Mouse (Mus musculus) cerebellum, postnatal 14 days (tissue): ENCODE data around the gene Lig1.
A peak's percentile ranks its signal among the peaks of the same experiment; 100 is the strongest.

Experiments
- DNase-seq, 2 experiments: peaks; one replicate each; pipeline ENCODE4 v3.0.0; 2021; ENCODE audit warnings: mixed read lengths in 2 of 2

Lig1 gene

DNA sequence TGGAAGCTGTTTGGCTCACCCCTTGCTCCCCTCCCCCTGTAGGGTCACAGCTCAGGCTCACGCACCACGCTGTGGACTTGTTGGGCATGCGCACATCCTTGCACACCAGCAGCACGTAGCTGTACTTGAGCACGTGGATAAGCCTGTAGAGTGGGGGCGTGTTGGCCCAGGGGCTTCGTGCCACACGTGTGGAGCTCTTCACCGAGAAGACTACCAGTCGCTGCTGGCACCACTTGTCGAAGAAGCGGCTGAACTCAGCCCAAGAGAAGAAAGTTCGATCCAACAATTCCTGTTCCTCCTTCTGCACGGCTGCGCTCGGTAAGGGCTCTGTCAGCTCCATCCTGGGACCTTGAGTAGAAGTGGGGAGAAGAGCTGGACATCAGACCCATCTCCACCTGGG is at the start of gene Lig1:
TSS of gene Lig1 (plus strand) at position 203 of the 400 bp plus-strand sequence.
- DNase-seq = peak in 1 of 2 experiments; percentile 9

DNA sequence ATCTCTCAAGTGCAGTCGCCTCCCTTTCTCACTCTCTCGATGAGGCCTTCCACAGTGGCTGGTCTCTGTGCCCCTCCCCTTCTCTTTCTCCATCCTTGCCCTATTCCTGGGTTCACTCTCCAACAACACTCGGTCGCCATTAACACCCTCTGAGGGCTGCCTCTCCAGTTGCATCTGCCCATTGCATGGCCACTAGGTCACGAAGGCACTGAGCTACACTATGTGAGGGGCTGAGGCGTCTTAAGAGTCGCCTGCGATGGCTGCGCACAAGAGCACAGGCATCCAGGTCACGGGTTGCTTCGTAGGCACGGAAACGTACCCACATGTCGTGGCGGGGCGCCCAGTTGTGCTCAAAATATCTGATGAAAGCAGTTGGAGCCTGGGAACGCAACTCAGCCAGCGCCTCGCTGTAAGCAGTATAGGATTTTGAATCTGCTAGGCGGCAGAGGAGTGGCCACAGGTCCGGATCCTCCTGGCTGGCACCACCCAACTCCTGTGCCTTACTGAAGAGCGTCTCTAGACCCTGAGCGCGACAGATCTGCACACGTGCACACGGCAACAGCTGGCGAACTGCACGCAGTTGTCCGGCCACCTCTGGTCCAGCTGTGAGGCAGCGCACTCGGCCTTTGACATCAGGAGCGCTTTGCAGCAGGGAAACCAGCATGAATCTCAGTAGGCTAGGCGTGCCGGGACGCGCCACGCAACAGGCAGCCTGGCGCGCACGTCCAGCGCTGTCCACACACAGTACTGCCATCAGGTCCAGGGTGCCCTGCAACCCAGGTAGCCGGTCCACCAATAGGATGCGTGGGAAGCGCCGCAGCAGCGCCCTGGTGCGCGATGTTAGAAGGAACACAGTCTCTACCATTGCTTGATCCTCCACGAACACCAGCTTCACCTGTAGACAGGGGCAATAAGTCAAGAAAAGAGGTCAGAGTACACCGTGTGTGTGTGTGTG is 16.1 kb upstream of the Lig1 start:
- DNase-seq = no peak

DNA sequence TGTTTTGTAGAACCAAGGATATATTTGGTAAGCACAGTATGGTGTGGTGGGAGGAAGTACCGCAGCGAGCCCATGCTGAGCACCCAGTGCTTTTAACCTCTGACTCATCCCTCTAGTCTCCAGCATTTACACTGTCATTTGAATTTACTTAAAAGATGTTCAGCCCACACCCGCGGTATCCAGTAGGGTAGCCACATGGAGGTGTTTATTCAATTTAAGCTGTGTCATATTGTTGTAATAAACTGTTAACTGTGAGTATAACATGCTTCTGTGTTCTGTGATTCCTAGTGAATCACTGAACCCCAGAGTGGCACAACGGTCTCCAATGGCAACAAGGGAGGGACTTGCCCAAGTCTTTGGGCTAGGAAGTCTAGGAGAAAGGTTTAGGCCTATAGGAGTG is 13.2 kb upstream of the Lig1 start:
- no peak for DNase-seq

DNA sequence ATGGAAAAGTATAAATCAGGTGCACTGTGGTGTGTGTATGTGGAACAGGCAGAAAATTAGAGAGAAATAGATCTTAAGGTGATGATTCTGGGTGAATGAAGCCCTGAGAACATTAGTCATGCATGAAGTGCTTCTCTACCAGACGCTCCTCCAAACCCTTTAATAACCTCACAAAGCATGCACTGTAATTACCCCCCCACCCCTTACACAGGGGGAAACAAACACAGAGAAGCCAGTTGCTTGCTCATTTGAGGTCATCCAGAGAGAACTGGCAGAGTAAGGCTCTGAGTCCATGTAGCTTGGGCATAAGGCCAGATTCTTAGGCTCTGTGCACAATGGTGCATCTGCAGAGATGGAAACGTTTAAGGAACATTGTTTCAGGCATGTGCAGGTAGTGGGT is 12.7 kb upstream of the Lig1 start:
- no peak for DNase-seq

DNA sequence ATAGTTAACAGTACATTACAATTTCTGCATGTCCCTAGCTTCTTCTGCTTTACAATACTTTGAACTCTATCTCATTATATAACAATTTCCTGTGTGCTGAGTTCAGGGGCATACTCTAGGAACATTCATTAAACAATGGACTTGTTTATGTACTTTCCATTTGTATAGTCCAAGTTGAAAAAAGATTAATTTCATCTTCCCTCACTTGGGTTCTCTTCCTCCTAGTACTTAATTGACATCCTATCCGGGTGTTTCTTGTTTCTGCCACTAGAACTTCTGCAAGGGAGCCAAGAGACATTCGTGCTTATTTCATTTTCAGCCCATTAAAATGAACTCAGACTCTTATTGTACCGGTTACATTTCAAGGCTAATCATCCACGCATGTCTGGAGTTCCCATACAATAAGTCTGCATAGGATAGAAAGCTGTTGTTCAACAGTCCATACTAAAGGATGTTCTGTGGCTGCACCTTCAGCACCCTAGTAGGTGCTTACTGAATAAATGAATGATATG is 8.3 kb upstream of the Lig1 start:
- no peak for DNase-seq

DNA sequence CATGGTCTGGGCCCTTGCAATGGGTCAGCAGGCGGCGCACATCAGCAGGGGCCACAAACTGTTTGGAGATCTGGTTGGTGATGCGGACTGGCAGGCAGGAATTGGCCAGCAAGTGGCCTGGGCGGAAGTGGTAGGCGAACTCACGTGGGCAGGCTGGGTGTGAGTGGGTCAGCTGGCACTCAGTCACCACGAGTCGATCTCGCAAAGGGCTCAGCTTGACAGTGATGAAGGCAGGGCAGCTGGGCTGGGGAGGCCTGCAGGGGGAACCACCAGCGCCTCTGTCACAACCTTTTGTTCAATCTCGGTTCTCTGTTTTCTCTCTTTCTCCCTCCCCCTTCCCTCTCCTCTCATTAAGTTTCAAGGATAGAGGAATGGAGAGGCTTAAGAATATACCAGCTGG is 7.7 kb upstream of the Lig1 start:
- no peak for DNase-seq

DNA sequence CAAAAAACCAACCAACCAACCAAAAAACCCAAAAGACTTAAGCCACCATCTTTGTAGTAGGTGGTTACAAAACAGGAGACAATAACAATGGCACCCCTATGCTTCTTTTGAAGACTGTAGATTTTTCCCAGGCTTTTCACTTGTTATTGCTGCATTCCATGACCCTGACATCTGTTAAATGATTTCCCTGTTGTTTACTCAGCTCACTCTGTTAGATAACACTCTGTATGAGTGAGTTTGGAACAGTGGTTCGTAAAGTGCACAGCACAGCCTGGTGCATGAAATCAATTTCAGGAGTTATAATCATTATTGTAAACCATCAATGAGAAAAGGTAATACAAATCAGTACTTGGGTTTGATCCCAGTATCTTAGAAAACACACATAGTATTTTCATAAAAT is 5.4 kb upstream of the Lig1 start:
- no peak for DNase-seq

DNA sequence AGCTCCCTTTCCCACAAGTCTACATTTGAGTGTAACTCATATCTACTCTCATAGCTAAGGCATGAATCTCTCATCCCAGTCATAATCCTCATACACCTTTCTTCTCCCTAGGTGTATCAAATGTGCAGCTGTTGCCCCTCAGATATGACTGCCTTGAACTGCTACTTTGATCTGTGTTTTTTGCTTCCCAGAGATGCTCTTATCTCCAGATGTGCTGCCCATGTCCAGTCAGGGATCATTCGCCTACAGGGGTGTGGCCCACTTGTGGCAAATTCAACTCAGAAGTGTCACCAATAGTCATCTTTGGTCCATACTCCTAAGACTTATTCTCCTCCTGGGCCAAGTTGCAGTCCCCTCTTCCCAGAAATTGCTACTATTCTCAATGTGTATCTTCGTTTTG is 750 bp downstream of the Lig1 start:
- DNase-seq = no peak

DNA sequence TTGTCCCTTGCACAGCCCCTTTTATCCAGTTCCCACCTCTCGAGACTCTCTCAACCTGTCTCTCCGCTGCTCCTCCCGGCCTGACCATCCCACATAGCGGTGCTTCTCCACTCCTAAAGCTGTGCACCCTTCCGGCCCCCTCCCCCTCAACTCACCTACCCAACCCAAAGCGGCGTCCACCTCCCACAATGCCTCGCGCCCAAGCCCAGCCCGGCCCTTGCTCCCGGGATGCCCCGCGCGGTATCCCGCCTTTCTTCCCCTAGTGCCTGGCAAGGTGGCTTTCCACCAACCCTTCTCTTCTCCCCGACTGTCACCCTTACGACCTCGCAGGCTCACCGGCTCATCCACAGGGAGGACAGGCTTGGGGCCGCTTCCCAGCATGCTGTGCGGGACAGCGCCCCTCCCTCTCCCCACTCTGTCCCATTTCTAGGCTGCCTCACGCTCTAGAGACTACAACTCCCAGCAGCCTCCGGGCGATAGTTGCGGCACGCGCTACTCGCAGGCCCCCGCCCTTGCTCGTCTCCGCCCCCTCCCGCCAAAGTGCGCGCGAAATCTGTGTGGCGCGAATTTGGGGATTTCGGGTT is 1.3 kb downstream of the Lig1 start, which contains the start of gene Zswim9:
TSS of gene Zswim9 (minus strand) at position 414 of the 584 bp plus-strand sequence.
- DNase-seq = peak; percentile 94 to 95

DNA sequence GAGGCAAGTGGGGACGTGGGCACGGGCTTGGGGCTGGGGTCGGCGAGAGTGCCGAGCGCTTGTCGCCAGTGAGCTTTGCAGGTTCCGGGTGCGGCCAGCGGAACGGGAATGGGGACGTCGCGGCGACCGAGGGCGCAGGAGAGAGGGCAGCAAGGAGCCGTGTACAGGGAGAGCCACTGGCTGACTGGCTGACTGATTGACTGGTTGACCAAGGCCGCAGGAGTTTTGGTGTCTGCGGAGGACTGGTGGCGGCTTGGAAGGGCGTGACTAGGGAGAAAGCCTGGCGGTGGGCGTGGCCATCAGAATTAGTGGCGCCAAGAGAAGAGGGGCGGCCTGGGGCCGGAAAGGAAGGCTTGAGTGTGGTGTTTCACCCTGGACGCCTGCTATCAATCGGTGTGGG is 1.9 kb downstream of the Lig1 start:
- peak in 1 of 2 experiments; percentile 5 for DNase-seq

DNA sequence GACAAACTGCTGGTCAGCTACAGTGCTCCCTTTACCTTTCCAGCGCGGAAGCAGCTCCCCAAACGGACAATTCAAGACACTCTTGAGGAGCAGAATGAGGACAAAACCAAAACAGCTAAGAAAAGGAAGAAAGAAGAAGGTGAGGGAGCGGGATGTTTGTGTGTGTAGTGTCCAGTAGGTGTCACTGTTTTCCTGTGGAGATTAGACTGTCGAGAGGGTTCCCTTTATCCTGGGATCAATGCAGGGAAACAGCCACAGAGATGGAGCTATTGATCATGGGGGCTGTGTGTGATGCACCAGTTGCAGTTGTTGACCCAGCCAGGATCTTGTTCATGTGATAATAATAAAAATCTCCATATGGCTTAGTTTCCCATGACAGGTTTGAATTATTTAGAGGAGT is 11.5 kb downstream of the Lig1 start:
- peak; percentile 18 to 21 for DNase-seq

DNA sequence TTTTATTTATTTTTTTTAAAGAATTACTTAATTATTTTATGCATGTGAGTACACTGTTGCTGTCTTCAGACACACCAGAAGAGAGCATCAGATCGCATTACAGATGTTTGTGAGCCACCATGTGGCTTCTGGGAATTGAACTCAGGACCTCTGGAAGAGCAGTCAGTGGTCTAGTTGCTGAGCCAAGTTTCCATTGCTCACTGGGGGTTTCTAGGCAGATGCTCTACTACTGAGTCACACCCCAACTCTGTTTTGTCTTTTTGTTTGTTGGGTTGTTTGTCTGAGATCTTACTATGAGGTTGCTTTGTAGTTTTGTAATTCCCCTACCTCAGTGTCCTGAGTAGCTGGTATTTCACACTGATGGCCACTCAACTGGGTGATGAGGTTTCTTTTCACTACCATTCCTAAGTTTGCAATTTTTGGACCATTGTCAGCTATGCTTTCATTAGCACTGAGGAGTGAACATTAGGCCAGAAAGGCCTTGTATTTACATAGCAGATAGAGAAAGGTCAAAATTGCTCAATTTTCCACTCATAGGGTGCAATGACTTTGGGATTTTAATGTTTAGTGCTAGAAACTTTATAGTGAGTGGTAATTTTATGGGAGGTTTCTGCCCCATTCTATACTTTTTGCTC is 13.1 kb downstream of the Lig1 start:
- no peak for DNase-seq

DNA sequence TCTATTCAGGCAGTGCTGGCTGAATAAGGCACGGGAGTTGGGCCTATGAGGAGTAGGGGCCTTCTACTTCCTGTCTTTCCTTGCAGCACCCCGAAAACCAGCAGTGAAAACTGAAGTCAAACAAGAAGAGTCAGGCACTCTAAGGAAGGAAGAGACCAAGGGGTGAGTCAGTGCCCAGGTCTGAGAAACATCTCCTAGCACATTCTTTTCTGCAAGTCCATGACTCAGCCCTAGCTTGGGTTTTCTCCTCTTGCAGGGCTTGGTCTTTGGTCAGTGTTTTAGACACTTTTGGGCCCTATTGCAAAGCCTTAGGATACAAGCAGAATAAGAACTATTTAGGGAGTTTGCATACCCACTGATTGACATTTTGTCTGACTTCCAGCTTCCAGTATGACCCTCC is 14.3 kb downstream of the Lig1 start:
- DNase-seq = no peak

DNA sequence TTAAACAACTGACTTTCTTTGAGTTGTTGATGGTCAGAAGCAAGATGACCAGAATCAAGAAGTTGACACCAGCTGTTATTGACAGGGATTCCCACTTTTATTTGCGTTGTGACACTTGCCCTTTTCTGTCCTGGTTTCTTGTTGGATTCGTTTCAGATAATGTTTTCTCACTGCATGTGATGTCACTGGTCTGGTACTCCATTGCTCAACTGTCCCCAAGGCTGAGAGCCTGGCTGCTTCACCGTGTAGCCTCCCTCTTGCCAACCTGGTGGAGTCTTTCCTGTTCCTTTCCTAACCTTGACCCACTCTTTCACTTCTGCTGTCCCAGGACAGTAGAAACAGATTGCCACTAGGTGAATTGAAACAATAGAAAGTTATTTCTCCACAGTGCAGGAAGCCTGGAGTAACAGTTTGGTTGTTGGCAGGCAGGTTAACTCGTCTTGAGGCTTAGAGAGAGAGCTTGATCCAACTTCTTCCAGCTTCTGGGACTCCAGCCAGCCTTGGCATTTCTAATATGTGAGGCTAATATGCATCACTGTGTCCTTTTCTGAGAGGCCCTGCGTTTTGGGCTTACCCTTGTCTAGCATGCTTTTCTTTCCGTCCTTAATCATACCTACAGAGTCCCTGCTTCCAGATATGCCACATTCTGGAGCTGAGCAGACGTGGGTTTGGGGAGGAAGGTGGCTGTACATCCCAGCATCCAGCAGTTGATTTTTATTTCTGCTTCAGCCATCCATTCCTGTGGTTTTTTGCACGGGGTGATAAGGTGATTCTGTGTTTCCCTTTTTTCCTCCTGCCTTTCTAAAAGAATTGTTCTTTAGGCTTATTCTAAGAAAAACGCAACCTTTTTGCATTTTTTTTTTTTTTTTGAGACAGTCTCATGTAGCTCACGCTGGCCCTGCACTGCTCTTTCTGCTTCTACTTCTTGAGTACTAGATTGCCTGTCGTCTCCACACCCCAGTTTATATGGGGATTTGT is 17.1 kb downstream of the Lig1 start:
- no peak for DNase-seq

DNA sequence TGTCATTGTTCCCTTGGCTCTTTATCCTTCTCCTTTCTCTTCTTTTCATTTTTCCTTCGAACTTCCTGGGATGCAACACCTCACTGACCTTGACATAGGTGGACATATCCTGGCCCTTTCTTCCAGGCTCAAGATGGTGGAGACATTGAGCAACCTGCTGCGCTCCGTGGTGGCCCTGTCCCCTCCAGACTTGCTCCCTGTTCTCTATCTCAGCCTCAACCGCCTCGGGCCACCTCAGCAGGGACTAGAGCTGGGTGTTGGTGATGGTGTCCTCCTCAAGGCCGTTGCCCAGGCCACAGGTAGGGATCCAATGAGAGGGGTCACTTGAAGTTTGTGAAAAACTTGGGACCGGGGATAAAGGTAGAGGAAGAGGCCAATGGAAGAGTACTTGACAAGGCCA is 18.2 kb downstream of the Lig1 start:
- no peak for DNase-seq

DNA sequence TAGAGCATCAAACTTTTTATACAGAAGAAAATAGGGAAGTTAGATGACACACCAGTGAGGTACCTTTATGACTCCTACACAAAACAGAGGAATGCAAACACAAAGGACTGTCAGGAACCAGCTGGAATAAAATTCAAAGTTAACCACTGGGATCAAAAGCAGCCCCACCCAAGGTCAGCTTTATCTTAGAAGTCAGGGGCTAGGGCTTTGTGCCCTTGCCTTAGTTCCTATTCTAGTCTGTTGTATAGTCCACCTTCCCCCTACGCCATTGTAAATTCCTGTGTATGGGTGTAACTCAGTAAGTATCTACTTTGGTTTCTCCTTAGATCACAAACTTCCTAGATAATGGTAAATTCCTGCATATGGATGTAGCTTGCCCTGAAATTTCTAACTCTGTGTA is 20.6 kb downstream of the Lig1 start:
- no peak for DNase-seq

DNA sequence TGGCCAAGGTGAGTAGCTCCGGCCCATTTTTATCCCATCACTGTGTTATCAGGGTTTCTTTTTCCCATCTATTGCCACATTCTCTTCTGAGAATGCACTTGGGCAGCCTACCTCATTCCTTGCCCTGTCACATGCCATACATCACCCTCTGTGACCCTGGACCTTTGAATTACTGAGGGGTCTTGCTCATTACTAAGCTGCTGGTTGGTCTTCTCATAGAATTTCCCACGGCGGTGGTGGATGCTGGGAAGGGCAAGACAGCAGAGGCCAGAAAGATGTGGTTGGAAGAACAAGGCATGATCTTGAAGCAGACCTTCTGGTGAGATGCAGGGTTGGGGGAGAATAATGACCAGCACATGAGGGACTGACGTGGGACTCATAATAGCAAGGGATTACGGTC is 21.7 kb downstream of the Lig1 start:
- no peak for DNase-seq

DNA sequence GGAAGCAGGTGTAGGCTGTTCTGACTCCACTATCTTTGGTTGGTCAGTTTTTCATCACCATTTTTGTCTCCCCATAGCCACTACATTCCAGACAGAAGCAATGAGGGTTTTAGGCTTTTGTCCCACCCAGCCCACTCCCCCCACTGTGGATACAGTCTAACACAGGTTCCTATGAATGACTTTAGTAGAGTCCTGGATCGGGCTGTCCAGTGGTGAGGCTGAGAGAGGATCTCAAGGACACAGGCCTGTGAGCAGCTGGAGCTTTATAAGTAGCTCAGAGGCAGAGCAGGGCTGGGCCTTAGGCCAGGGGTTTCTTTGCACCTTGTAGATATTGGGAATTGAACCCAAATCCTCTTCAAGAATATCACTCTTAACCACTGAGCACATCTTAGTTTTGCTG is 24.6 kb downstream of the Lig1 start:
- no peak for DNase-seq

DNA sequence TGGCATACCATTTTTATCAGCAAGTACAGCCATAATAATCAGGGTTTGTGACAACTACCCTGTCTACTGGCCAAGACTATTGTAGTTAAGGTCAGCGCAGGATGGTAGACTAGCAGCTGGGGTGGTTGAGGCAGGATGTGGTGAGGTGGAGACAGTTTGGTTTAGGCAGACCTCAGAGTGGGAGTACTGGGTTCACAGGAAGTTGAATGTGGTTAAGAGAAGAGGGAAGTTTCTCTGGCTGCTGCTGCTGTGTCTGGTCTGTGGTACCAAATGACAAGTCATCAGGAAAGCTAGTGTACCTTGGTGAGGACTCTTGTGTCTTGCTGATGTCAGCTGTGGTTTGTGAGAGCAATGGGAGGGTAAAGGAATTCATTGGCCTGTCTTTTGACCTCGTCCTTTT is 25.7 kb downstream of the Lig1 start:
- DNase-seq = no peak

DNA sequence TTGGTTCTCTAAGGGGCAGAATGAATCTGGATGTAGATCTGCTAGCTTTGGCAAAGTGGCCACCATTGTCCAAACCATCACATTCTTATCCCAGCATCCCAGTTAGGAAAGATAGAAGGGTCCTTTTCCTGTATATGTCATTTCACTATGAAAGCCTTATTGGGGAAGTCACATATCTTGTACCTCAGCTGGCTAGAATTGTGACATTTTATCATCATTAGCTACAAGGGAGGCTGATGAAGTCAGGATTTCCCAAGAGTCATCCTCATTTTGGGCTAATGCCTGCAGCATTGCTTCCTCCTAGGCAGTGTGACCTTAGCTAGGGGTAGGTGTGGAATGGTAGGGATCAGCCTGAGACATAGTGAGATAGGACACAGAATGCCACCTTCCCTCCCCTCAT is 26.3 kb downstream of the Lig1 start:
- no peak for DNase-seq

DNA sequence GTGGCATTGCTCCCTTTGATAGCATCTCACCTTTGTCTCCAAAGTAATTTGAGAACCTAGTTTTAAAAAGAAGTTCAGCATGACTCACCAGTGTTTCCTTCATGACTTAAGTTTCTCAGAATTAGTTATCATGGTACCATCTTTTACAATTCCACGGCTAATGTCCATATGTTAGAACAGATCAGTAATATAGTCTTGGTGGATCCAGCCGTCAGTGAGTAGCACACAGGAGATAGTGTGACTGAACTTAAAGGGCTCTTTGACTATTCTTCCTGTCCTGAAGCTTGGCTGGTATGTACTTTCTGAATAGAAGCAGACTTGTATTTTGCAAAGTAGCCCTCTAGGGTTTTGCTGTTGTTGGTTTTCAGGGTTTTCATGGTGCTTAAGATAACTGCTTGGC is 32.3 kb downstream of the Lig1 start:
- no peak for DNase-seq

DNA sequence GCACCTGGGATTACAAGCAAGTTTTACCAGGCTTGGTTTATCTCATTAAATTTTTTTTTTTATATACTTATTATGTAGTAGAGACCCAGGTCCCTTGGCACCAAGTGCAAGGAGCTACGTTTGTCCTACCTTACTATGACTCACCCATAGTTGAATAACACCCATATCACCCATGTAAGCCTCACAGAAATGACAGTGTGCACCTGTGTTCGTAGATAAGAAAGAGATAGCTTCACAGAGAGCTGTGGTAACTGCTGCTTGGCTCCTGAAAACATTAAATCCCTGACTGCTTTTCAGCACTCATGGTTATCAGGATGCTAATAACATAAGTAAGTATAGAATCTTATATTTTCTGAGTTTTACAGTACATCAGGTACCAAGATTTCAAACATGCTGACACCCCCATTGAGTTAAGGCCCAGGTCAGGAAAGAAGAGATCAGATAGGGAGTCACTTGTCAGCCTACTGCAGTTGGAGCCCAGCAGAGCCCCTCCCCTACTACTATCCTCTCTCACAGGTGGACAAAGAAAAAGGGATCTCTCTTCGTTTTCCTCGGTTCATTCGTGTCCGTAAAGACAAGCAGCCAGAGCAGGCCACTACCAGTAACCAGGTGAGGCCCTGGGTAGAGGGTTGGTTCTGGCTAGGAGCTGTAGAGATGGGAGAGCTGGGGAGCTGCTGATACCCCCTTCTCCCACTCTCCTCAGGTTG is 33.6 kb downstream of the Lig1 start:
- no peak for DNase-seq
